Mouse (Mus musculus): ENCODE measurements around the gene Srrm3. TPM values are rescaled to one million over a fixed set of nuclear protein-coding genes. Genes with fewer than 3 reads are reported as not detected.

Srrm3 gene
- total RNA-seq, 2 experiments from 2014 or later, result not detected

GRCm38 (mm10) chr5:135855156-135855555 lies 48.5 kb downstream of the Srrm3 start:
- peak; percentile 70 for TF ChIP-seq CTCF (IDR thresholded peaks at IDR 0.05)
- no peak overlapping the region for H3K4me3 ChIP-seq
- intact Hi-C loops (cut with DNase I), result loop anchor here (1.0 kb wide), 1 partner anchor 61 kb away; no protein-coding TSS in a partner anchor
- peak; percentile 83 for DNase-seq
- no peak overlapping the region for H3K27ac ChIP-seq

GRCm38 (mm10) chr5:135866662-135867061 lies 60.0 kb downstream of the Srrm3 start:
- no peak for TF ChIP-seq CTCF (IDR thresholded peaks at IDR 0.05)
- peak; percentile 63 for DNase-seq
- intact Hi-C loops (cut with DNase I), result no loop called here
- H3K4me3 ChIP-seq, result no peak overlapping the region
- no peak overlapping the region for H3K27ac ChIP-seq

DNA sequence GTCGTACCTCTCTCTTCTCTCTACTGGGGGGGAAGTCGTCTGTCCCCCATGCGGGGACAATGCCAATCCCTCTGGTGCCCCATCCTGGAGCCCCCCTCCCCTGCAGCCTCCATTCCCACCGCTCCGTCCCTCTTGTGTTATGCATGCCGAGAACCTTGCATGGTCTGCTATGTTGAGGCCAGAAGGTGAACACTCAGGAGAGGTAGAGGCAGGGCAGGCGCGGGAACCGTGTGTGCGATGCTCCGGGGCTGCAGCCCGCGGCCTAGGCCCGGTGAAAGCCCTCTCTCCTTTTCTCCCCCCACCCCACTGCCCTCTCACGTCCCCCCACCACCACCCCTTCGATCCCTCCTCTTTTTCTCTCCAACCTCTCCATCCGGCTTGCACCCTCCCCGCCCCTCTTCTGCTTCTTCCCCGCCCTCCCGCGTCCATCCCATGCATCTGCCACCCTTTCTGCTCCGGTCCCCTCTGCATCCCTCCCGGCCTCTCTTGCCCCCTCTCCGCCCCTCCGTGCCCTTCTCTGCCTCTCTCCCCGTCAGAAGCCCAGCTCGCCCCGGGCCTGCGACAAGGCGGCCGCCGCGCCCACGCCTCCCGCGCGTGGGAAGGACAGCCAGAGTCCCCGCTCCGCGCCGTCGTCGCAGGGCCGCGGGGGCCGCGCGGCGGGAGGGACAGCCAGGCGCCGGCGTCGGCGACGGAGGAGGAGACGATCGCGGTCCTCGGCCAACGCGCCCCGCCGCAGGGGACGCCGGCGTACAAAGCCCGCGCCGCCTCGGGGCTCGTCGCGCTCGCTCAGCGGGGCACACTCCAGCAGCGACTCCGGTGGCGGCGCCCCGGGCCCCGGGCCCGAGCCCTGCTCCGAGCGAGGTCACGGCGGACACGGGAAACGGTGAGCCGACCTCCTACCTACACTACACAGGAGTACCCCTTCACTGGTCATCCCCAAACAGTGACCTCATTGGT lies 61.2 kb downstream of the Srrm3 start:
- TF ChIP-seq CTCF (IDR thresholded peaks at IDR 0.05), result peak; percentile 4; the same call in 1 of the 2 replicates
- peak; percentile 46 for DNase-seq
- Histone ChIP-seq H3K27ac (no peak overlapping the region), H3K4me3 (peak overlapping the region; percentile 67)
- intact Hi-C loops (cut with DNase I), result no loop called here

GRCm38 (mm10) chr5:135868653-135869052 lies 62.0 kb downstream of the Srrm3 start:
- no peak for DNase-seq
- Histone ChIP-seq H3K4me3 (peak overlapping the region; percentile 67), H3K27ac (no peak overlapping the region)
- TF ChIP-seq CTCF (IDR thresholded peaks at IDR 0.05), result no peak
- intact Hi-C loops (cut with DNase I), result no loop called here

DNA sequence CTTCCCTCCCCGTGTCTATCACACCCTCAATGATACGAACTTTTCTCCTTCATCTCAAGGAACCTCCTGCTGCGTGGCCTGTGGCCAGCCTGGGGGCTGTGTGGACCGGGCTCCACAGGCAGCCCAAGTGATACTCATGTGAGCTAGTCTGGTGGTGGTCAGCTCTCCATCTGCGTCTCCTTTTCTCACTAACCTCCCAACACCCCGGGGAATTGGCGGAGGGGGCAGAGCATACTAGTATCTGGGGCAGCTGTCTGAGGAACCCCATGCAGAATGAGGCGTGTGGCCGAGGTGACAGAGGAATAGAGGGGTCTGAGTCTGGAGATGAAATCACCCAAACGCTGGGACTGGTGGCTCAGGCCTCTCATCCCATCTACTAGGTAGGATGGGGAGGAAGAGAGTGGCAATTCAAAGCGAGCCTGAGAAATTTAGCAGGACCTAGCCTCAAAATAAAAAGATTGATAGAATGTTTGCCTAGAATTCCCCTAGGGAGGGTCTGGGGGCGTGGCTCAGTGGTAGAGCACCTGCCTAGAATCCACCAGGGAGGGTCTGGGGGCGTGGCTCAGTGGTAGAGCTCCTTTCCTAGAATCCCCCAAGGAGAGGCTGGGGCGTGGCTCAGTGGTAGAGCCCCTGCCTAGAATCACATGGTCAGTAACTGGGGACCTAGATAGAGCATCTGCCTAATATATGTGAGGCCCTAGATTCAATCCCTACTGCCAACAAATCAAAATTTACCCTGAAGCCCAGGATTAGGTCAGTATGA lies 63.2 kb downstream of the Srrm3 start:
- H3K27ac ChIP-seq, result no peak overlapping the region
- H3K4me3 ChIP-seq, result no peak overlapping the region
- intact Hi-C loops (cut with DNase I), result no loop called here
- DNase-seq, result no peak
- TF ChIP-seq CTCF (IDR thresholded peaks at IDR 0.05), result no peak

DNA sequence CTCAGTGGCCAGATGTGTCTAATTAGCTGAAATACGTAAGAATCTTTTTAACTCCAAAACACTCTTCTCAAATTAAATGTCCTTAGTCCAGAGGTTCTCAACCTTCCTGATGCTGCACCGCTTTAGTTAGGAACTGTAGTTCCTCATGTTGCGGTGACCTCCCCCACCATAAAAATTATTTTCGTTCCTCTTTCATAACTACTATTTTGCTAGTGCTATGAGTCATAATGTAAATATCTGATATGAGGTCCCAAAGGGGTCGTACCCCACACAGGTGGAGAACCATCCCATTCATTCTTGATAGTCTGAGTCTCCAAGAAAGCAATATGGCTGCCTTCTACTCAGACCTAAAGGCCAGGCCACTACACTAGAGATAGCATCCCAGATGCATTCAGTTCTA lies 63.8 kb downstream of the Srrm3 start:
- TF ChIP-seq CTCF (IDR thresholded peaks at IDR 0.05), result no peak
- no peak for DNase-seq
- Histone ChIP-seq H3K27ac (no peak overlapping the region), H3K4me3 (no peak overlapping the region)
- intact Hi-C loops (cut with DNase I), result no loop called here

- no peak for TF ChIP-seq CTCF (IDR thresholded peaks at IDR 0.05)
- DNase-seq, result no peak
- H3K27ac ChIP-seq, result no peak overlapping the region
- intact Hi-C loops (cut with DNase I), result no loop called here
- no peak overlapping the region for H3K4me3 ChIP-seq
These were observed 66.3 kb downstream of the Srrm3 start for GRCm38 (mm10) chr5:135872996-135873395.

GRCm38 (mm10) chr5:135873753-135874152 lies 67.1 kb downstream of the Srrm3 start:
- Histone ChIP-seq H3K4me3 (no peak overlapping the region), H3K27ac (no peak overlapping the region)
- DNase-seq, result no peak
- intact Hi-C loops (cut with DNase I), result no loop called here
- no peak for TF ChIP-seq CTCF (IDR thresholded peaks at IDR 0.05)

- Histone ChIP-seq H3K4me3 (peak overlapping the region; percentile 68), H3K27ac (peak overlapping the region; percentile 86)
- peak; percentile 75 for DNase-seq
- intact Hi-C loops (cut with DNase I), result loop anchor here (5.0 kb wide), 1 partner anchor 185 kb away; no protein-coding TSS in a partner anchor
- TF ChIP-seq CTCF (IDR thresholded peaks at IDR 0.05), result peak; percentile 75
These were observed 70.5 kb downstream of the Srrm3 start for GRCm38 (mm10) chr5:135877180-135877579.

GRCm38 (mm10) chr5:135877831-135878231 lies 71.1 kb downstream of the Srrm3 start:
- H3K27ac ChIP-seq, result peak overlapping the region; percentile 86
- peak; percentile 70 for DNase-seq
- TF ChIP-seq CTCF (IDR thresholded peaks at IDR 0.05), result peak; percentile 79
- intact Hi-C loops (cut with DNase I), result loop anchor here (5.0 kb wide), 1 partner anchor 184 kb away; no protein-coding TSS in a partner anchor
- peak overlapping the region; percentile 68 for H3K4me3 ChIP-seq

- H3K27ac ChIP-seq, result peak overlapping the region; percentile 86
- peak overlapping the region; percentile 41 for H3K4me3 ChIP-seq
- TF ChIP-seq CTCF (IDR thresholded peaks at IDR 0.05), result no peak
- intact Hi-C loops (cut with DNase I), result loop anchor here (5.0 kb wide), 1 partner anchor 183 kb away; no protein-coding TSS in a partner anchor
- DNase-seq, result peak; percentile 95
These were observed 72.9 kb downstream of the Srrm3 start for GRCm38 (mm10) chr5:135879449-135880158.

DNA sequence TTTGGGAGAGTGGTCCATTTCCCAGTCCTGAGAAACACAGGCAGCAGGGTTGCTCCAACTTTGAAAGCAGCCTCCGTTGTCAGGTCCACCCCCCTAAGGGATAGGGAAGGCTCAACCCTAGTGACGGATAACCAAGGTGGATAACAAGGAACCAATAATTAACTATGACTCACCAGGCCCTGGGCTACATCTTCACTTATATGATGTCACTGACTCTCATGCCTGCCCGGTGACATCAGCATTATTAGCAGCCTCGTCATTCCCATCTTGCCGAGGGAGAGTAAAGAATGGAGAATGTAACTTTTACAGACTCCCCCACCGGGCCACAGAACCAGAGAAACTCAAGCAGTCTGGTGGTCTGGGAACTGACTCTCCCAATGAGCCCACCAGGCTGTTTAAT lies 78.0 kb downstream of the Srrm3 start:
- TF ChIP-seq CTCF (IDR thresholded peaks at IDR 0.05), result no peak
- DNase-seq, result no peak
- intact Hi-C loops (cut with DNase I), result no loop called here
- H3K27ac ChIP-seq, result no peak overlapping the region
- no peak overlapping the region for H3K4me3 ChIP-seq
